Mouse (Mus musculus): ENCODE measurements around the gene Otol1. TPM values are rescaled to one million over a fixed set of nuclear protein-coding genes. Genes with fewer than 3 reads are reported as not detected.

Otol1 gene
- polyA plus RNA-seq (2015; fragmentation: Nextera tagmentation; extraction: Ambion mirVana), result not detected in 2 replicates

DNA sequence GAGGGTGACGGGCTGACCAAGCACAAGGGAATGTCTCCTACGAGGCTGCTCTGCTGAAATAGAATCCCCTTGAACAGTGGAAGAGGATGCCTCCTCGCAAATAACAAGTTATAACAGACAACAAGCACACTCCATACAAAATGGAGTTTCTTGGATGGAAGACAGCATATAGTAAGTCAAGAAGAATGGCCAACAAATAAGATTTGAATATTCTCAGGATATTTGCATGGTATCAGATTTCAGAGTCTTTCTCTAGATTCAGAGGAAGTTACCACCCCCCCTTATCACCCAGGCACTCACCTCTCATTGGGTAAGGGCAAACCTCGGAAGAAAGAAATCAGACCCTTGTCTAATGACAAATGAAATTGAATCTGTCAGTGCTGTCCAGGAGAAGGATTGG is at the start of gene Otol1:
Otol1 (plus strand) TSS at position 301 of the 400 bp plus-strand sequence.
- ATAC-seq (ENCODE audit: low read depth), result no peak
- no peaks in the 10 kb centered on the region for H3K4me1 ChIP-seq (ENCODE audit: control insufficient read depth, low read depth, low read length)
- H3K9me3 ChIP-seq (replicated peaks; ENCODE audit: control insufficient read depth, low read length), result no peaks in the 10 kb centered on the region
- H3K4me2 ChIP-seq (ENCODE audit: low read depth, low read length), result no peak within 1 kb of the TSS
- H3K4me3 ChIP-seq (ENCODE audit: low read depth, low read length), result no peak within 1 kb of the TSS
- H3K9ac ChIP-seq (ENCODE audit: low read depth, low read length), result no peak within 1 kb of the TSS
- no peak within 1 kb of the TSS for H3K27ac ChIP-seq (ENCODE audit: low read length)
- no peaks in the 10 kb centered on the region for H3K27me3 ChIP-seq (ENCODE audit: control insufficient read depth, insufficient read depth, low read depth, low read length)
- no peaks in the 10 kb centered on the region for H3K36me3 ChIP-seq (ENCODE audit: control insufficient read depth, insufficient read depth)
- 49% methylated on average over 4 of the region's 4 CpGs for WGBS (ENCODE audit: insufficient replicate concordance)

DNA sequence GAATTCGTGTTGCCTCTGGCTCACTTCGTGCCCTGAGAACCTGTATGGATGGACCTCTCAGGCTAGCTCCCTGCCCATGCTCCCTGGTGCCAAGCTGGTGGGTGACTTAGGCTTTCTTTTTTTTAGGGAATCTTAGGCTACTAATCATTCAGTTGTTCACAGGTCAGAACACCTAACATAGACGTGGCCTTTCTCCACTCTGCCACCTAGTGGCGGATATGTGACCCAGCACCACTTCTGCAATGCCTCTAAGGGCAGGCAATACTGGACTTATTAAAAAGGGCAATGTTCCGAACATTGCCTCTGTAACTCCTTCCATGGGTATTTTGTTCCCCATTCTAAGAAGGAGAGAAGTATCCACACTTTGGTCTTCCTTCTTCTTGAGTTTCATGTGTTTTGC is 45.2 kb upstream of the Otol1 start:
- Histone ChIP-seq H3K27ac (ENCODE audit: low read length) (no peak overlapping the region), H3K4me3 (ENCODE audit: low read depth, low read length) (no peak overlapping the region), H3K27me3 (ENCODE audit: control insufficient read depth, insufficient read depth, low read depth, low read length) (no peaks in the 10 kb centered on the region), H3K9me3 (replicated peaks; ENCODE audit: control insufficient read depth, low read length) (no peaks in the 10 kb centered on the region), H3K36me3 (ENCODE audit: control insufficient read depth, insufficient read depth) (no peaks in the 10 kb centered on the region), H3K9ac (ENCODE audit: low read depth, low read length) (no peak overlapping the region), H3K4me2 (ENCODE audit: low read depth, low read length) (no peak overlapping the region), H3K4me1 (ENCODE audit: control insufficient read depth, low read depth, low read length) (no peaks in the 10 kb centered on the region)
- ATAC-seq (ENCODE audit: low read depth), result no peak
- WGBS (ENCODE audit: insufficient replicate concordance), result 44% methylated on average over 5 of the region's 5 CpGs

DNA sequence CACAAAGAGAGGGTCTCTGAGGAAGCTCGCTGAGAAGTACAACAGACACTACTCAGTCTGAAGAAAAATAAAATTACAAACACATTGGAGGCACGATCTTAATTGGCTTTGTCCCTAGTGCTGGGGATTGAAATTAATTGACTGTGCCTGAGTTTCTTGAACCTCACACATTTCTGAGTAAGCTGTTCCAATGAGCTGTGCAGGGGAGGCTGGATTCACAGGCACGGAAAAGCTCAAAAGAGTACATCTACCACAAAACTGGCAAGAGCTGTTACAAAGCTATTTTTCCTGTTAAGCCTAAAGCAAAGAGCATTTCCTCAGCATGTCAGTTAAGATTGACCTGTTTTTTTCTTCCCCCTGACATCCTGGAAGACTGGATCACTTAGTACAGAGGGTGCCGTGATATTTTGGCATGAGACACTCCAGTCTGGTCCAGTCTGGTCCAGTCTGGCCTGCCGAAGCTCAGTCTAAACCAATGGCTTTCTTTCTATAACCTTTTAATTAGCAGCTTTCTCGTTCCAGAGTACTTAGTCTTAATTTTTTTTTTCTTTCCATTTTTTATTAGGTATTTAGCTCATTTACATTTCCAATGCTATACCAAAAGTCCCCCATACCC is 35.8 kb upstream of the Otol1 start:
- no peak for ATAC-seq (ENCODE audit: low read depth)
- H3K9ac ChIP-seq (ENCODE audit: low read depth, low read length), result no peak overlapping the region
- no peak overlapping the region for H3K27ac ChIP-seq (ENCODE audit: low read length)
- H3K4me3 ChIP-seq (ENCODE audit: low read depth, low read length), result no peak overlapping the region
- 60% methylated on average over 6 of the region's 6 CpGs for WGBS (ENCODE audit: insufficient replicate concordance)
- no peaks in the 10 kb centered on the region for H3K36me3 ChIP-seq (ENCODE audit: control insufficient read depth, insufficient read depth)
- no peaks in the 10 kb centered on the region for H3K9me3 ChIP-seq (replicated peaks; ENCODE audit: control insufficient read depth, low read length)
- no peak overlapping the region for H3K4me2 ChIP-seq (ENCODE audit: low read depth, low read length)
- no peaks in the 10 kb centered on the region for H3K27me3 ChIP-seq (ENCODE audit: control insufficient read depth, insufficient read depth, low read depth, low read length)
- H3K4me1 ChIP-seq (ENCODE audit: control insufficient read depth, low read depth, low read length), result no peaks in the 10 kb centered on the region

DNA sequence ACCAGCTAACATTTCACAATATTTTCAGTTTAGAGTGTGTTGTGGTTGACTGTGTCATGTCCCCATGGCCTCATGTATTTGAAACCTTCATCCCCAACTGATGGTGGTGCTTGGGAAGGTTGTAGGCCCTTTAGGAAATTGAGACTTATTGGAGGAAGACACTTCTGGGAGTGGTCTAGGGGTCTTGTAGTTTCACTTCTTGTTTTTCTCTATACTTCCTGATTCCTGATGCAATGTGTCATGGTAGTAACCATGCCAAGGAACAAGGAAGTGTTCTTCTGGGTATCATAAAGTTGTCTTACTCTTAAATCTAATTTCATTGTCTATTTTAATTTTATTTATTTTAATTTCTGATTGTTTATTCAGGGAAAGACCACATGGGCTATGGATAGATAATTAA is 29.3 kb upstream of the Otol1 start:
- no peak for ATAC-seq (ENCODE audit: low read depth)
- no peaks in the 10 kb centered on the region for H3K27me3 ChIP-seq (ENCODE audit: control insufficient read depth, insufficient read depth, low read depth, low read length)
- no peak overlapping the region for H3K4me3 ChIP-seq (ENCODE audit: low read depth, low read length)
- no peak overlapping the region for H3K4me2 ChIP-seq (ENCODE audit: low read depth, low read length)
- H3K9me3 ChIP-seq (replicated peaks; ENCODE audit: control insufficient read depth, low read length), result no peaks in the 10 kb centered on the region
- H3K27ac ChIP-seq (ENCODE audit: low read length), result no peak overlapping the region
- H3K36me3 ChIP-seq (ENCODE audit: control insufficient read depth, insufficient read depth), result no peaks in the 10 kb centered on the region
- no peaks in the 10 kb centered on the region for H3K4me1 ChIP-seq (ENCODE audit: control insufficient read depth, low read depth, low read length)
- H3K9ac ChIP-seq (ENCODE audit: low read depth, low read length), result no peak overlapping the region

DNA sequence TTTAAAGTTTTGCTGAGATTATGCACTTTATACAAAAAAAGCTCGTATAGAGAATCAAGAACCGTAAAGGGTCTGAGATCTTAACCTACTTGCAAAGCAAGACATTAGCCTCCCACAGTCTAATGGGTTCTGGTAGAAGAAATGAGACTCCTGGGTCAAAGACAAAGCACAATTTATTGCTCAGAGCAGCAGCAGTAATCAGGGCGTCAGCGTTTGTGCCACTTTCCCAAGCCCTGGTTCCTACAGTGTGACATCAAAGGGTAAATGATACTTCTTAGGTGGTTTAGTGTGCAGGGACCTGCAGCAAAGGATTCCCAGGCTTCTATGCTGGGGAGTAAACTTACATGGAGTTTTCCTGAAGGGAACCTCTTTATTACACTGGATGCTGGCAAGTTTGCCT is 13.6 kb upstream of the Otol1 start:
- Histone ChIP-seq H3K27ac (ENCODE audit: low read length) (no peak overlapping the region), H3K27me3 (ENCODE audit: control insufficient read depth, insufficient read depth, low read depth, low read length) (no peaks in the 10 kb centered on the region), H3K9me3 (replicated peaks; ENCODE audit: control insufficient read depth, low read length) (no peaks in the 10 kb centered on the region), H3K4me1 (ENCODE audit: control insufficient read depth, low read depth, low read length) (no peaks in the 10 kb centered on the region), H3K36me3 (ENCODE audit: control insufficient read depth, insufficient read depth) (no peaks in the 10 kb centered on the region), H3K4me3 (ENCODE audit: low read depth, low read length) (no peak overlapping the region), H3K9ac (ENCODE audit: low read depth, low read length) (no peak overlapping the region), H3K4me2 (ENCODE audit: low read depth, low read length) (no peak overlapping the region)
- ATAC-seq (ENCODE audit: low read depth), result no peak
- WGBS (ENCODE audit: insufficient replicate concordance), result 50% methylated on average over 4 of the region's 4 CpGs

DNA sequence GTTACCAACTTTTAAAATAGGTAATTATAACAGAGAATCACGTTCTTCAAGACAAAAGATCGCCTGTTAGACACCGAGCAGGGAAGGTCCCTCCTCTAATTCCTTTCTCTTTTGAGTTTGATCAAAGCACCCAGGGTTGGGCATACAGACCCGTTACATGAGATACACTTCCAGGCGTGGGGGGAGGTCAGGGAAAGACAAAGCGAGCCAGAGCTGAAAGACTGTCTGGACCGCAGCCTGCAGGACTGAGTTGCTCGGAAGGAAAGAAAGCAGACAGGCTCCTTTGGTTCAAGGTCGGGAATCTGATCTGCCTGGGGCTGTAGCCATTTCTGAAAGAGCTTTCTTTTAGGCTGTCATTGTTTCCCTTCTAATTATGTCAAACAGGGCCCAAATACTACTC is 5.9 kb upstream of the Otol1 start:
- Histone ChIP-seq H3K4me1 (ENCODE audit: control insufficient read depth, low read depth, low read length) (no peaks in the 10 kb centered on the region), H3K27ac (ENCODE audit: low read length) (no peak overlapping the region), H3K4me3 (ENCODE audit: low read depth, low read length) (no peak overlapping the region), H3K27me3 (ENCODE audit: control insufficient read depth, insufficient read depth, low read depth, low read length) (no peaks in the 10 kb centered on the region), H3K9me3 (replicated peaks; ENCODE audit: control insufficient read depth, low read length) (no peaks in the 10 kb centered on the region), H3K36me3 (ENCODE audit: control insufficient read depth, insufficient read depth) (no peaks in the 10 kb centered on the region), H3K9ac (ENCODE audit: low read depth, low read length) (no peak overlapping the region), H3K4me2 (ENCODE audit: low read depth, low read length) (no peak overlapping the region)
- ATAC-seq (ENCODE audit: low read depth), result no peak
- WGBS (ENCODE audit: insufficient replicate concordance), result 54% methylated on average over 9 of the region's 9 CpGs

DNA sequence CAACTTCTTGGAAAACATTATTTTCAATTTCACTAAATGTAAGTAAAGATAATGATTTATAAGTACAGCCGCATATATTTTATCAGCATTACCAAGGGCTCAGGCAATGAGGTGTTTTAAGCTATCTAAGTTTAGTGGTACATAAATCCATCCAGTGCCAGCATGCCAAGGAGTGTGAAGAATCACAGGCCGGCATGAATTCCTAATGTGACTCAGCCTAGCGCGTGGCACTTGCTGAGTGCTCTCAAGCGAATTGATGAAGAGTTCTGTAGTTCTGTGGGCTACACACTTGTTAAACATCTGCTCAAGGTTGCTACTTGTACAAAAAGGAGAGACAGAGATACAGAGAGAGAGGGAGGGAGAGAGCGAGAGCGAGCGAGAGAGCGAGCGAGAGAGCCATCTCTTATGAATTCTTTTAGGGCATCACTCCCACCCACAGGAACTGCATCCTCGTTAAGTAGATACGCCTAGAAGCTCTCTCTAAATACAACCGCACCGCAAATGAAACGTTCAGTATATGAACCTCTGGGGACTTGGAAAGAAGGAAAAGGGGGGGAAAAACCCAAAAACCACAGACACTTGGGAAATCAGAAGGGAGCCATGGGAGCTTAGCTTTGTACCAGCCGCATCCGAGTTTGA is 4.2 kb upstream of the Otol1 start:
- H3K36me3 ChIP-seq (ENCODE audit: control insufficient read depth, insufficient read depth), result no peaks in the 10 kb centered on the region
- H3K27me3 ChIP-seq (ENCODE audit: control insufficient read depth, insufficient read depth, low read depth, low read length), result no peaks in the 10 kb centered on the region
- no peaks in the 10 kb centered on the region for H3K9me3 ChIP-seq (replicated peaks; ENCODE audit: control insufficient read depth, low read length)
- H3K4me1 ChIP-seq (ENCODE audit: control insufficient read depth, low read depth, low read length), result no peaks in the 10 kb centered on the region
- no peak overlapping the region for H3K9ac ChIP-seq (ENCODE audit: low read depth, low read length)
- no peak overlapping the region for H3K4me3 ChIP-seq (ENCODE audit: low read depth, low read length)
- 72% methylated on average over 17 of the region's 17 CpGs for WGBS (ENCODE audit: insufficient replicate concordance)
- H3K27ac ChIP-seq (ENCODE audit: low read length), result no peak overlapping the region
- no peak for ATAC-seq (ENCODE audit: low read depth)
- H3K4me2 ChIP-seq (ENCODE audit: low read depth, low read length), result no peak overlapping the region

DNA sequence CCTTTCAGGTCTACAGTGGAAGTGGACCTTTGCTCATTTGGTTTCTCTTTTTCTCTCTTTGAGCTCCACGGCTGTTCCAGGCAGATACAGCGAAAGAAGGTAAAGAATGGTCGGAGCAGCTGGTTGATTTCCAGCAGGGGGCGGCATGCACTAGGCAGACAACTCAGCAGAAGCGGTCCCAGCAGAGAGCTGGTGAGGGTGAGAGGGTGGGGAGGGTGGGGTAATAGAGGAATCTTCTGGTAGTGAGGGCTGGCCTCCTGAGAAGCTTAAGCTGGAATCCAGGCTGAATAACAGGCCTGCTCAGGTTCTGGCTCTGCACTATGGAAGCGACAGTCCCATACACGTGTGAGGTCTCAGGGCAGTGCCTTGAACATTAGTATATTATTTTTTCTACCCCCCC is 3.5 kb upstream of the Otol1 start:
- 31% methylated on average over 7 of the region's 7 CpGs for WGBS (ENCODE audit: insufficient replicate concordance)
- Histone ChIP-seq H3K27ac (ENCODE audit: low read length) (no peak overlapping the region), H3K36me3 (ENCODE audit: control insufficient read depth, insufficient read depth) (no peaks in the 10 kb centered on the region), H3K4me3 (ENCODE audit: low read depth, low read length) (no peak overlapping the region), H3K9ac (ENCODE audit: low read depth, low read length) (no peak overlapping the region), H3K9me3 (replicated peaks; ENCODE audit: control insufficient read depth, low read length) (no peaks in the 10 kb centered on the region), H3K4me1 (ENCODE audit: control insufficient read depth, low read depth, low read length) (no peaks in the 10 kb centered on the region), H3K27me3 (ENCODE audit: control insufficient read depth, insufficient read depth, low read depth, low read length) (no peaks in the 10 kb centered on the region), H3K4me2 (ENCODE audit: low read depth, low read length) (no peak overlapping the region)
- ATAC-seq (ENCODE audit: low read depth), result no peak

DNA sequence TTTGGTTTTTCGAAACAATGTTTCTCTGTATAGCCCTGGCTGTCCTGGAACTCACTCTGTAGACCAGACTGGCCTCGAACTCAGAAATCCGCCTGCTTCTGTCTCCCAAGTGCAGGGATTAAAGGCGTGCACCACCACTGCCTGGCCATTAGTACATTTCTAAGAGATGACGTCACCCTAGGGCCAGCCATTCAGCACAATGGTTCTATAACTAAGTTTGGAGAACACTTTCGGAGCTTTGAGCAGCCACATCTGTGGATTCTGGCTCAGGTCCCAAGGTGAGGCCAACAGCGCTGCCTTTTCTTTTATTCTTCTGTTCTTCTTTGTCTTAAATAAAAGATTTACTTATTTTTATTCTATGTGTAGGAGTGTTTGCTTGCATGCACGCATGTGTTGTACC is 3.0 kb upstream of the Otol1 start:
- Histone ChIP-seq H3K36me3 (ENCODE audit: control insufficient read depth, insufficient read depth) (no peaks in the 10 kb centered on the region), H3K4me1 (ENCODE audit: control insufficient read depth, low read depth, low read length) (no peaks in the 10 kb centered on the region), H3K4me2 (ENCODE audit: low read depth, low read length) (no peak overlapping the region), H3K9ac (ENCODE audit: low read depth, low read length) (no peak overlapping the region), H3K9me3 (replicated peaks; ENCODE audit: control insufficient read depth, low read length) (no peaks in the 10 kb centered on the region), H3K27me3 (ENCODE audit: control insufficient read depth, insufficient read depth, low read depth, low read length) (no peaks in the 10 kb centered on the region), H3K27ac (ENCODE audit: low read length) (no peak overlapping the region), H3K4me3 (ENCODE audit: low read depth, low read length) (no peak overlapping the region)
- no peak for ATAC-seq (ENCODE audit: low read depth)
- 60% methylated on average over 8 of the region's 8 CpGs for WGBS (ENCODE audit: insufficient replicate concordance)

All from liver, embryonic 16.5 days (tissue).